Mouse (Mus musculus) gastrocnemius, postnatal 36 days (tissue): ENCODE measurements around the gene Opa3. TPM values are rescaled to one million over a fixed set of nuclear protein-coding genes. Genes with fewer than 3 reads are reported as not detected.

Experiments used
- DNase-seq, 2 experiments: peaks; one replicate each; pipeline ENCODE4 v3.0.0; 2022
- intact Hi-C: fragments of 180-260 bp; cut with DNase I; formaldehyde crosslinking; loops from one replicate; pipeline ENCODE4 v1.15.1; 2025
- total RNA-seq, 2 experiments: library from RNA; stranded (reverse); gene quantifications; 2 replicates each; pipeline ENCODE4 v1.2.3; 2021

The Opa3 gene
- total RNA-seq, 2 experiments from 2014 or later = 36.9 to 39.9 TPM

DNA sequence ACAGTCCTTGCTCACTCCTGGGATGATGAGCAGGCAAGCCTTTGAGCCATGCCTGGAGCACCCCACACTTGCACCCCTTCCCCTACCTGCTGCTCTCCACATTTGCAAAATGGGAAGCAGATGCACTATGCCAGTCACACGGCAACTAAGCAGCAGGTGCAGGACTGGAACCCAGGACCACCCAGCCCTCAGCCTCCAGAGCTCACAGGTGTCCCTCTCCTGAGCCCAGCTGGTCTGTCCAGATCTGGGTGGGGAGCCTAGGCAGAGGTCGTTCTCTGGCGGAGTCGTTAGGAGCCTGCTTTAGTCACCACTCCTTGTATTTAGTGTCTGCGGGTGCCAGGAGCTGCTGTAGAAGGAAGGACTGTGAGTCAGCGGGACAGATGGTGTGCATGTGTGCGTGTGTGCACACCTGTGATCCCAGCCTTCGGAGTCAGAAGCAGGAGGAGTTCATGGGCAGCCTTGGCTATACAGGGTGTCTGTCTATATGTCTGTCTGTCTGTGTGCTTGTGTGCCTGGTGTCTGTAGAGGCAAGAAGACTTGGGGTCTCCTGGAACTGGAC, 12.8 kb downstream of the Opa3 start:
- DNase-seq = no peak
- intact Hi-C loops = no loop called here

DNA sequence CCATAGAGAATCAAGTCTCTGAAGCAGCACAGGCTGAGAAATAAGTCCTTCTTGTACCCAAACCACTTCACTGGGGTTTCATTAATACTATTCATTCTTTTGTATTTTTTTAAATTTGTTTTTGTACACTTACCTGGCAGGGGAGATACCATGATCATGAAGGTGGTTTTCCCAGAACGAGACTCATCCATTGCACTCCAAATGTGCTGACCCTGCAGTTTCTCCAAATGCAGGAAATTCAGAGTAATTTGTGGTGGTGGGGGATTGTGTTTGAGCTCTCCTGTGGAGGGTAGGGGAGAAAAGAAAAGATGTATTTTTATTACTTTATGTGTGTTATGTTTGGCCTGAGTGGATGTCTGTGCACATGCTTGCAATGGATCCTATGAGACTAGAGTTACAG, 13.9 kb downstream of the Opa3 start:
- no peak for DNase-seq
- intact Hi-C loops = no loop called here

DNA sequence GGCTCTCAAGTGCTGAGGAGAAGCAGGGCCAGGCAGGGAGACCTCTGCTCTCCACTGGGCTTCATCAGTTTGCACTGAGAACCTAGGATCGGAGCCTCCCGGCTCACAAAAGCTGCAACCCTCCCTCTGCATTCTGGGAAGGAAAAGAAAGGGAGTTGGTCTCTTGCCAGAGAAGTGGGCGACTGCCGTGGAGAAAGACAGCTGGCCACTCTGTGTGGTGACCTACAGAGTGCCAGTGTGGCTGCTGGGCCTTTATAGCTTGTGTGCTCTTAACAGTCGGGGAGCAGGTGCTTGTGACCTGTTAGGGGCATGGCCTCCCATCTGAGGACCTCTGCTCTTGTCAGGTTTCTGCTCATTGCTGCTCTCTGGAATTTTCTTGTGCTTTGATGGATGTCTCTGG, 15.7 kb downstream of the Opa3 start:
- DNase-seq = no peak
- intact Hi-C loops = no loop called here

DNA sequence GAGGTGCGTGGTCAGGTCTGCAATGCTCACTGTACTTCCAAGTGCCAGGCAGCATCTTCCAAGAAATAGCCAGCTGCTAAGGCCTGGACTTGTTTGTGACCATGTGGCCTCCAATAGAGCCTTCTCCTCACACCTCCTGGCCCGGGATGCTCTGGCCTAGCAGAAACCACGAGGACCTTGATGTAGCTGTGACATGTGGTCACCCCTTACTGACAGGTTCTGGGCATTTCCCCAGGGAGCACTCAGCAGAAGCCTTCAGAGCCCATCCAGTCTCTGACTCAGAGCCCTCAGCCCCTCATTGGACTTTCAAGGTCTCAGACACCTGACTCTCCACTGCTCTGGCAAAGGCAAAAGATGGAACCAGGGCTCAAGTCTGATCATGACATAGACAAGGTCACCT, 16.9 kb downstream of the Opa3 start:
- no peak for DNase-seq
- intact Hi-C loops = no loop called here

DNA sequence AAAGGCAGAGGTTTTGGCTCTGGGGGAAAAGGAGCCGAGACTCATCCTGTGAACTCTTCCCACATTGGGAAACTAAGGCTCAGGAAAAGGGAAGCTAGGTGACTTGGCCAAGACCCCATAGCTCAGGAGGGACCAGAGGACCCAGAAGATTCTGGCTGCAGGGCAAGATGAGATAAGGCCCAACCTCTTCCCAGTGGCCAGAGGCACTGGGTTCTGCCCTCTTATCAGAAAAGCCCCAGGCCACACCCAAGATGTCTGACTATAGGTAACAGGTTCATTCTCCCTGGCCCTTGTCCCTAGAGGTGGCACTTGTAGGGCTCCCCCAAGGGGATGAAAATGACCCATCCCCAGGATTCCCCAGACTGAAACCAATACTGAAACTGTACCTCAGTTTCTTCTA, 18.7 kb downstream of the Opa3 start:
- intact Hi-C loops = no loop called here
- DNase-seq = no peak

DNA sequence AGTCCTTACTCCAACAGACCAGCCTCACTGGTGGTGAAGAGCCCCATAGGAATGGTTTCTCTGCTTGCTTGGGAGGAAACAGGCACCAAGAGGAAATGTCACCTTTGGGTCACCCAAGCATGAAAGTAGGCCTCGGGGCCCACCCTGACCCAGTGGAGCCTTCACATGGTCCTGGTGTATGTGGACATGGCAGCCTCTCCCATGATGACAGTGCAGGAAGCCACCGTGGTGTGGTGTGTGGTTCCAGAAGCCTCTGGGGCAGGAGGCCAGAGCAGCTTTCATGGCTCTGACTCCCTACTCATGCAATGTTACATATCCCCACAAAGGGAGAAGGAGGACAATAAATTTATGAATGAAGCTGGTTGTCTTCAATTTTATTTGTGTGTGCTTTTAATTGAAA, 19.4 kb downstream of the Opa3 start:
- intact Hi-C loops = no loop called here
- DNase-seq = peak in 1 of 2 experiments; percentile 15

DNA sequence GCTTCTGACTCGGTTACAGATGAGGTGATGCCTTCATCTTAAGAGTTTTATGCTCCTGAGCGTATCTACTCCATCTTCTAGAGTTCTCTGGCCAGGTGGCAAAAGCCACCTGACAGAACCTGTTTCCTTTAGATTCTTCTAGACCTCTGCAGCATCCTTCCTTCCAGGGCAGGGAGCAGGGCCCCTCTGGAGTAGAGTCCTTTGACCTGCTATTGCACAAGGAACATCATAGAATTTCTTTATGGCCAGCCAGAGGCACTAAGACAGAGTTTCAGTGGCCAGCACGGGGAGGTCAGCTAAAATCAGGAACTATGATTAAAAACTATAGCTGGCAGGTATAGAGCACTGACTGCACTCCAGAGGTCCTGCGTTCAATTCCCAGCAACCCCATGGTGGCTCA, 23.9 kb downstream of the Opa3 start:
- intact Hi-C loops = no loop called here

DNA sequence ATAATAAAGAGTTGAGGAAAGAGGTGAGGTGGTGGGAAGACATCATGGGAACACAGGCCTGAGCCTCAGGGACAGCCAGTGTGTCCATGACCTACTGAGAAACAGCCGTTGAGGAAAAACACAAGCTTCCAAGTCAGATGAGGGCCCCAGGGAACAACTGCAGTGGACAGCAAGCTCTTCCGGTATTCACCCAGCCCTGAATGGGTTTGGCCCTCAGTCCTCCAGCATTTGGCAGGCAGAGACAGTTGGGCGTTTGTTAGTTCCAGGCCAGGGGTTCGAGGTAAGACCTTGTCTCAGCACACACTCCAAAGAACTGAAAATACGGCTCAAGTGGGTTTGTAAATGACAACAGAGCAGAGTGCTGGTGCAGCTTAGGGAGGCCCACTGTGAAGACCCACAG, 25.3 kb downstream of the Opa3 start:
- intact Hi-C loops = no loop called here
- DNase-seq = no peak

More for the DNA sequence above, 23.9 kb downstream of the Opa3 start:
- DNase-seq = no peak

DNA sequence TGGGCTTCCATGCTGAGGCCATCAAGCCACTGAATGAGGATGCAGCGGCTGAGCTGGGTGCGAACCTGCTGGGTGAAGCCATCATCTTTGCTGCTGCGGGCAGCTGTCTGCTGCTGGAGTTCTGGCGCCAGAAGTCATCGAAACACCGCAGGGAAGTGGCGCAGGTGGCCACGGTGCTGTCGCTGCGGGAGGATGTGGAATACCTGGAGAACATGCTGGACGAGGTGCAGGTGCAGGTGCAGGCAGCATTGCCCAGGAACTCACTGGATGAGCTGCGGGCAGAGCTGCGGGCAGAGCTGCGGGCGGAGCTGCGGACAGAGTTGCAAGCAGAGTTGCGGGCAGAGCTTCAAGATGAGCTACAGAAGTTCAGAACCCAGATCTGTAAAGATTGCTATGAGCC, 27.3 kb downstream of the Opa3 start:
- DNase-seq = no peak
- intact Hi-C loops = no loop called here

DNA sequence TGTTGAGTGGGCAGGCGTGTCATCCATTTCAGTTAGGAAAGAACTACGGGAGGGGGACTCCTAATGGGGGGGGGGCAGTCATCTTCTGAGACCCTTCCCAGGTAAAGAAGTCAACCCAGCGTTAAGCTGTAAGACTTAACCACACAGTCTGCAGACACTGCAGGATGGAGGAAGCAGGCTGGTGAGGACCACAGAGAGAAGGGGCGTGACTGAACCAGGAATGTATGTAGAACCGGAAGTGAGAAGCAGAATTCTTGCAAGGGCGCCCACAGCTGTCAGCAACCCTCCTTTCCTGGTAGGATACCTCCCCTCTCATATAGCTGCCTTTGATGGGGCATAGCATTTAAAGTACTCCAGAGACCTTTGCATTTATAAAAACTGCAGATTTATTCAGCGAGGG, 28.4 kb downstream of the Opa3 start:
- intact Hi-C loops = no loop called here
- no peak for DNase-seq

DNA sequence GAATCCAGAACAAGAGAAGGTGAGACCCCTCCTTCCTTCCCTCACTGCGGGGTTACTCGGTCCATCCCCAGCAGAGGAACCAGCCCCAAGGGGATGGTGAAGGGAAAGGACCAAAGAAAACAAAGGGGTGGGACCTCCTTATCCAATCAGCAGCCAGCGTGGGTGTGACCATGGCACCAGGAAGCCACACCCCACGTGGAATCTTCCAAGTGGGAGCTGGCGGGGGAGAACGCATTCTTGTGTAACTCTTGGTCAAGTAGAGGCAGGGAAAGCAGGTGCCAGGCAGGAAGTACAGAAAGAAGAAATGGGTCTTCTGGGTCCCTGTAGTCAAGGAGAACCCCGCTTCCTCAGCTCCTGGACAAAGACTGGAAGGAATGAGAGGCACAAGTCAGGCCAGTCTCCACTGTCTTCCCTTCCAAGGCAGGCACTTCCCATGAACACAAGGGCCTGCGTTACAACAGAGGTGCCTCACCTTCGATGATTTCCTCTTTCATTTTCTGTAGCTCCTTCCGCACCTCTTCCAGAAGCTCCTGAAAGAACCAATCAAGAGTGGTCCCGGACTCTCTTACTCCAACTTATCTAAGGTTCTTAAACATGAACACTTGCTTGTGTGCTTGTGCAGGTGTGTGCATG, 29.4 kb downstream of the Opa3 start:
- intact Hi-C loops = no loop called here
- peak in 1 of 2 experiments; percentile 46 for DNase-seq

DNA sequence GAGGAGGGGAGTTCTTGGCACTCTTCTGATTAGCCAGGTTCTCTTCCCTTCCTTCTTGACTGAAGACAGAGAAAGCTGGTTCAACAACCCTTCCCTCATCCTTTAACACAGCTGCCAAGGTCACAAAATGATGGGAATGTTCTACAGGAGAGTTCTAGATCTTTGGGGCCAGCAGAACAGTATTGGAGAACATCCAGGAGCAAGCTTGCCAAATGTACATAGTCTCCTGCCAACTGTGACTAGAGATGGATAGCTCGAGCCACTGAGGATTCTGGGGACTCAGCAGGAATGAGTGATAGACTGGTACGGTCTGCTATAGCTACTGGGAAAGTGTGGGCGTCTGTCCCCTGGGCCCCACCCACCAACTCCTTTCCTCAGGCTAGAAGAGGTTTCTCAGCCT, 30.2 kb downstream of the Opa3 start:
- intact Hi-C loops = no loop called here
- no peak for DNase-seq

DNA sequence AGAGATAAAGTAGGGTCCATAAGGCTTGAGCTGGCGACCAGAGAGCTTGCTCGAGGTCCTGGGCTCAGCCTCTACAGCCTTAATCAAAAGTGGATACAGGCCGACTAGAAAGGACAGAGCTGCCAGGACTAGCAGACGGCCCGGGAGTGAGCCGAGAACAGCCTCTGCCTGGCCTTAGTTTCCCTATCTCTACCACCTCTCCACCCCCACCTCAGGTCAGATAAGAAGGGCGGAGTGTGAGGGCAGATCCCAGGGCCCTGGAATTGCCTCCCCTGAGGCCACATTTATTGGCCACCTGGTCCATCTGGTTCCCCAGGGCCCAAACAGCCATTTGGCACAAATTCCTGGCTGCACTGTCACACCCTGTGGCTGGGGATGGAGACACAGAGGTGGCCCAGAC, 37.0 kb downstream of the Opa3 start:
- DNase-seq = no peak
- intact Hi-C loops = no loop called here

DNA sequence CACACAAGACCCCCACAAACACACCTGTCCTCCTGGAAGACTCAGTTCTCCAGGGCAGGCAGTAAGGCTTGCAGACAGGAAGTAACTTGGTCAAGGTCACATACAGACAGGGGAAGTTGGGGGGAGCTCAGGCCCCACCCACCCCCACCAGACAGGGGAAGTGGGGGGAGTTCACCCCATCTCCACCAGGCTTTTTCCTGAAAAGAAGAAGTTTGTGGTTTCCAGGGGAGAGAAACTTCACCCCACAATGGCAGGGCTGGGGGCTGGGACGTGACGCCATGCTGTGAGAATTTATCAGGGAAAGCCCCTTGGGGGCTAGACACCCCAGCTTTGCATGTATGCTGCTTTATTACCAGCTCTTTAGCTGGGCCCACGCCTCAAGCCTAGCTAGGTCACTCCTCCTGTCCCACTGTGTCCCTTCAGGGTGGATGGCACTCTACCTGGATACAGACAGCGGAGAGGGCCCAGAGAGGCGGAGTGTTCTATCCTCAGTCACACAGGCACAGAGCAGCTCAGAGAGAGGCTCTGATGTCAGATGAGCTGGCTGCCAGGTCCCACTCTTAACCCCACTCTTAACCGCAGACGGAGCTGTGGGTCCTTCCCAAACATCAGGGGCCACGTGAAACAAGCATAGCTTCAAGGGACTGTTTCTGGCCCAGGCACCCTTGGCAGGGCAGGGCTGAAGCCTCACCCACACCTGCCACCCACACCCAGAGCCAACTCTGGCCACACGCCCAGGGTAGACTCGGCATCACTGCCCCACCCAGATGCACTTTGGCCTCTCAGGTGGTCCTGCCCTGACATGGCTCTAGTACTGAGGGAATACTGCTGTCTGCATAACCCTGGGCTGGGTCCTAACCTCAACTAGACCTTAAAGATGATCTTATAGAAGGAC, 38.0 kb downstream of the Opa3 start:
- DNase-seq = no peak

DNA sequence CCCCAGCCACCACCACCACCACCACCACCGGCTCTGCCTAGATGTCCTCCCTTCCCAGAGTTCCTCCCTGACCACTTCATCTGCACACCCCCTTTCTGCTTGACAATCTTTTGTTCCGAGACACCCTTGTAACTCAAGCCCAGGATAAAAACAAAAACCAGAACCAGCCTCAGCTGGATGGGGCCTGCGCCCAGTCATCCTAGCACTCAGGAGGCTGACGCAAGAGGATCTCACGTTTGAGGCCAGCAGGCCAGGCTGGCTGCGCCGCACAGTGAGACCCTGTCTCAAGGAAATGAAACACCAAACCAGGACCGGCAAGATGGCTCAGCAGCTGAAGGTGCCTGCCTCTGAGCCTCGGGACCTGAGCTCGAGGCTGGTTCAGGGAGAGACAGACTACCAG, 38.9 kb downstream of the Opa3 start:
- intact Hi-C loops = no loop called here
- DNase-seq = no peak

More for the DNA sequence above, 38.0 kb downstream of the Opa3 start:
- intact Hi-C loops = no loop called here

DNA sequence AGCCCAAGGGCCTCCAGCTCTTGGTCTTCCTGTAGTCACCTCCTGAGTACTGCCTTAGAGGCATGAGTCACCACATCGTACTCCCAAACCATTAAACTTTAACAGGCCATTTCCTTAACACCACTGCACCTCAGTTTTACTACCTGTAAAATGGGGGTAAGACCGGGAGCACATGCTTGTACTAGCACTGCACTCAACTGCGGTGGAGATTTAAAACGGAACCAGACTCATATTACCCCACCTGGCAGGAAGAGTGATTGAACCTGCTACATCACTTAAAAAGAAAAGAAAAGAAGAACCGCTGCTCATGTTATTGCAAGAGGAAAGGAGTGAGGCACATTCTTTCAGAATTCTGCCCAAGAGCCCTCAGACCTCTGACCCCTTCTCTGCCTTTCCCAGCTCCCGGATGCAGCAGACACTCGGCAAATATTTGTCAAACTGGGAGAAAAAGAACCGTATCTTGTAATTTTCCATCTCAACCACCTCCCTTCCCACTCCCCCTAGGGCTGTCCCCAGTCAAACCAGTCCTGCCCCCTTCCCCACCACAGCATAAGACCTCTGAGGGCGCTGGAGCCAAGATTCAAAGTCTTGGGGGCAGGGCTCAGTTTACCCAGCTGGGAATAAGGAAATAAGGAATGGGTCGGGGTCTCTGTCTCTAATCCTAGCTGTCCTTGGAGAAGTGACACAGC, 41.0 kb downstream of the Opa3 start:
- DNase-seq = no peak
- intact Hi-C loops = no loop called here

DNA sequence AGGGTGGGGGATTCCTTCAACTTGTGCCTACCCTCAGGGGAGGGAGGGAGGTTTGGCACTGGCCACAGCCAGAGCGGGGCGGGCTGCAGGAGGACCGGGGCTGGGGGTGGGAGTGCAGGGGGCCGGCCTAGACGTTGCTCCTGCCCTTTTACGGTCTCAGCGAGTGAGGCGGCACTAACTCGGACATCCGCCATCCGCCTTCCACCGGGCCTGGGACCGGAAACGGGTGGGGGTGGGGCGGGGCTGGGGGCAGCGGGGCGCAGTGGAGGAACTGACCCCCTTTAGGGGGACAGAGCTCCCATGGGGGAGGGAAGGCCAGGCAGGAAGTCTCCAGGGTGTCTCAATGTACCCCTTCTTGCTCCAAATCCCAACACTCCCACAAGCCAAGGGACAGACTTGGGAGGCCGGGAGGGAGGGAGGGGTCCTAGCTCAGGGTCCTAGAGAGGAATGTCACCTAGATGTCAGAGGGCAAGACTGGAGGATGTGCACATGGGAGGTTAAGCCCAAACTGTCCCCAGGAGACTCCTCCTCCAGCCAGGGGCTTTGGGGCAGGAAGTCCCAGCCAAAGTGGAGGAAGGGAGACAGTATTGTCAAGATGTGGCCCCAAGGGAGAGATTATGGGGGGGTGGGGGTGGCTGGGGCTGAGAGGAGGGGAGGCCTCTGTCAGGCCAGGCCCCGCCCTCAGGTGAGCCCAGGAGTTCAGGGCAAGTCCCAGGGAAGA, 41.7 kb downstream of the Opa3 start:
- DNase-seq = peak in 1 of 2 experiments; percentile 61
- intact Hi-C loops = no loop called here

DNA sequence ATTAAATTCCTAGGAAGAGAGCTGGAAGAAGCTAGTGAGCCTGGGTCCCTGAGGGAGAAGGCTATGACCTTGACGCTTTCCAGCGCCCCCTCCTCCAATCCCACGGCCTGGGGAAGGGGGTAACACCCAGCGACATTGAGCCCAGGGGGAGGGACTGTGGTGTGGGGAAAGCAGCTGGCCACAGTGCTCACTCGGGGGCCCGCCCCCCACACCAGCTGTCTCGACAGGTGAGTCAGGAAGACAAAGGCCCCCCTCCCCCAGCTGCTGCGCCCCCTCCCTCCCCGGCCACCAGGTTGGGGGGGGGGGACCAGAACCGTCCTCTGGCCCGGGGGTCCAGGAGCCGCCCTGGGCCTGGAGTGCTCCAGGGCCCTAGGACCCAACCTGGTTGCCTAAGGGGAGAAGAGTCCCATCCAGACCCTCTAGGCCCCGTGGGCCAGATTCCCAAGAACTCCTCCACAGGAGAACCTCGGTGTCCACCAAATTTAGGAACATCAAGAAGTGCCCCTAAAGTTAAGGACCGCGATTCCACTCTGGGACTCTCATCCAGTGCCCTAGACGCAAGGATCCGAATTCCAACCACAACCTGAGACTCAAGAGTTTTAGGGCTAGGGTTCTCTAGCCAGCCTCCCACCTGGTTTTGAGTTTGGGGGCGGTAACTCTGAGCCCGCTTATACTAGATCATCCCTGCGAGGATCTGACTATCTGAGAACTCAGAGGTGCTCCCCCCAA, 42.5 kb downstream of the Opa3 start:
- no peak for DNase-seq
- intact Hi-C loops = no loop called here

DNA sequence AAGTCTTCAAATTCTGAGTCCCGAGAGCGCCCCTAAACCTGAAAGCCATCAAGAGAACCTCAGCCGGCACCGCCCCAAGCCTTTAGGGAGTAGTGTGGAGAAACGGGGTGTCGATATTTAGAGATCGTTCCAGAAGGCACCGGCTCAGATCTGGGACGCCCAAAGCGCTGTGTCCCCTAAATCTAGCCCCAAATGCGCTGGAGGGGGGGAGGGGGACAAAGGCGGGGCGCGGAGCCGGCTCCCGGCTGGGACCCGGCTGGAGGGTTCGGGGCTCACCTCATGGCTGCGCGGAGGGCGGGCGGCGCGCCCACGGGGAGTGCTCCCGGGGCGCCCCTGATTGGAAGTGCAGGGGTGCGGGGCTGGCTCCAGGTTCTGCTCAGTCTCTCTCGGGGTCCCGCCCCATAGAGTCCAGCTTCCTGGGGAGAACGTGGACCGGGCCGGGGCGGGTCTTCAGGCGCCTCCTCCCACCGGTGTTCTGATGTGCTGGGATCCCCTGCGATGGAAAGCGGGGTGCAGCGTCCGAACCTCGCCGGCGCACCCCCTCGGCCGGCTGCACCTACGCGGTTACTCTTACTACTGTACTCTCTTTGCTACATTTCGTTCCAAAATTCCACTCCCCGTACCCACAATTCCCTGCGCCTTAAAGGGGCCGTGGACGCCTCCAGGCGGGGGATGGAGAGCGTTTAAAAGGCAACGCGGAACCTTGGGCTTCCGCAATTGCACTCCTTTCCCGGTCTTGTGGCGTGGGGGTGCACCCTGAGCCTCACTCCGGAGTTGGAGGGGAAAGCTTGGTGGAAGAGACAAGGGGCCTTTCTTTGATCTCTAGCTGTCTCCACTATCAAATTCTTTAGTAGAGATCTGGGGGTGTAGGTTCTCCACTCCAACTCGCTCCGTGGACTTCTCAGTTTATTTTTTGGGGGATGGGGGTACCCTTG, 43.4 kb downstream of the Opa3 start, which contains the start of gene Vasp:
Gene Vasp (minus strand): TSS at position 580 of the 935 bp plus-strand sequence.
- intact Hi-C loops = no loop called here

More for the DNA sequence above, 43.4 kb downstream of the Opa3 start, which contains the start of gene Vasp:
- DNase-seq = peak; percentile 76 to 77
